Mouse (Mus musculus): ENCODE measurements around the gene Rasgef1b.

Gene Rasgef1b

GRCm38 (mm10) chr5:99252203-99253135, 476.4 kb downstream of the Rasgef1b start:
- DNase-seq (ENCODE audit: low spot score in 2 of 2) = peak; percentile 92 to 97

DNA sequence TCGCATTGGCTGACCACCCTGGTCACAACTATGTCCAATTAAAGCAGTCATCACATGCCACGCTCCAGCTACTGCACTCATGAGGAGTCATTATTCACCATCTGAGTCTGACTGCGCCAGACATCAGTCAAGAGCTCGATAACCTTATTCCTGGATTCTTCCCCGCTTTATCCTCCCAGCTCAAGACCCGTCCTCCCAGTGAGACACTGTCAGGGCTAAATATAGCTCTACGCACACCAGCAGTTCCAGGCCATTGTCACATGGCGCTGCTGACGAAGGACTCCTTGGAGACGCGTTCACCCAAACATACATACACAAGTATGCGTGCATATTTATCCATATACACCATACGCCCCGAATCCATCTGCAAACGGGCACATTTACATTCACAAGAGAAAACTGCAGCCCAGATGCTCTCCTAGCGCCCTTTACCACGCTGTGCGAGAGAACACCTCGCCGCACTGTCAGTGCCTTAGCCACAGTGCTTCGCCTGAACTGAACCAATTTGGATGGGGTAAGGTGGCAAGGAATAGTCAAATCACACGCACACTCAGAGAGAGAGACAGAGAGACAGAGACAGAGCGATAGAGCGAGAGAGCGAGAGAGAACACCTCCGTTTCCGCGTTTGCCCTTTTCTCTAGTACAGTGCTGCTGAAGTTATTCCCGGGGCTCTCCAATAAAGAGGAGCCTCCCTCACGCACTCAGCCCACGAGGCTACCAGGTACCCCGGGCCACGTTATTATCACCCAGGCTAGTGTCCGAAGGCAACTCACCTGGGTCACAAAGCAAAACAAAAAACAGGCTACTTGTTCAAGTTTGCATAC, 477.3 kb downstream of the Rasgef1b start:
- peak; percentile 36 to 50 for DNase-seq (ENCODE audit: low spot score in 2 of 2)

DNA sequence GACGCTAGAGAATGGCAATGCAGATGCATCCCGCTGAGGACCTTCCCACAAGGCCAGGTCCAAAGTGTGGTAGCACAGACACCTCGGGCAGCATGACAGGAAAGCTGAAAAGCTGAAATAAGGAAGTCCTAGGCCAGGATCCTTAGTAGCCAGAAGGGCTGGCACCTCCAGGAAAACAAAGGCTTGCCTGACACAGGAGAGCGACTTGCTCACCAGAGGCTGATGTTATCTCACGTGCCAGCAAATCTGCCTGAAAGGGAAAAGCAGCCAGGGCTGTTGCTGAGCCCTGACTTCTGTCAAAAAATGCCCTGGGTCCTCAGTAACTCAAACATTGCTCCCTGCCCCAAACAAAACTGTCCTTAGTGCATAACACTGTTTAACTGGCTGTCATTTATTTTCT, 478.0 kb downstream of the Rasgef1b start:
- DNase-seq (ENCODE audit: low spot score in 2 of 2) = peak in 1 of 2 experiments; percentile 13

GRCm38 (mm10) chr5:99248501-99248900, 480.4 kb downstream of the Rasgef1b start:
- peak; percentile 88 to 94 for DNase-seq (ENCODE audit: low spot score in 2 of 2)

DNA sequence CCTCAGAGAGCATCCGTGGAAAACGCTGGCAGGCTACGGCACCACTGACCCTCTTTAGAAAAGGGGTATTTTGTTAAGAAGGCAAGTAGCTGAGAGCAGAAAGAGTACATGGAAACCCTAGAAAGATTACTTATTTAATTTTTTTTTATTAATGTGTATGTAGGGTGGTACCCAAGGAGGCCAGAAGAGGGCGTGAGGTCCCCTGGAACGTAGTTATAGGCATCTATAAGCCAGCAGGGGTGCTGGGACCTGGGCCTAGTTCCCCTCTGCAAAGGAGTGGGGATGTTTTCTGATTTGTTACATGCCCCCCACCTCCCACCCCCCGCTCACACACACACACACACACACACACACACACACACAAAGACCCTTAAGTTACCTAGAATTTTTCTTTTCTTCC, 480.9 kb downstream of the Rasgef1b start:
- DNase-seq (ENCODE audit: low spot score in 2 of 2) = no peak

DNA sequence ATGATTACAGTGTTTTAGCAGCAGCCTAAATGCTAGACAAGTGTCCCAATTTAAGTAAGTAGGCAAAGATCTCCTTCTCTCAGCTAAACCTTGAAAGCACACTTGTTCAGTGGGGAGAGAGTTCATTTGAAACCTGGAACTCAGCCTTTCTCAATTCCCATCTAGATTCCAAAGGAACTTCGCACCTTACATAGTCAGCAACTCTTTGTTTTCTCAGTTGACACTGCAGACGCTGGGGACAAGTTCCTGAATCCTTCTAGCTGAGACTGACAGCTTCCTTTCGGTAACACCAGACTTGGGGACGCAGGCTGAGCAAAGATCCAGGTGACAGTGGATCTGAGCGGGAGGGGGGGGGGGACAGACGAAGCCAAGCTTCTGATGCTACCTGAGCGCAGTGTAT, 481.4 kb downstream of the Rasgef1b start:
- DNase-seq (ENCODE audit: low spot score in 2 of 2) = no peak

- DNase-seq (ENCODE audit: low spot score in 2 of 2) = no peak
Measured at GRCm38 (mm10) chr5:99246972-99247371, 481.9 kb downstream of the Rasgef1b start.

- no peak for DNase-seq (ENCODE audit: low spot score in 2 of 2)
Measured at GRCm38 (mm10) chr5:99241988-99242740, 486.7 kb downstream of the Rasgef1b start.

- no peak for DNase-seq (ENCODE audit: low spot score in 2 of 2)
Measured at GRCm38 (mm10) chr5:99240501-99240900, 488.4 kb downstream of the Rasgef1b start.

- no peak for DNase-seq (ENCODE audit: low spot score in 2 of 2)
Measured at GRCm38 (mm10) chr5:99239677-99240076, 489.2 kb downstream of the Rasgef1b start.

GRCm38 (mm10) chr5:99238150-99238549, 490.7 kb downstream of the Rasgef1b start:
- DNase-seq (ENCODE audit: low spot score in 2 of 2) = no peak

GRCm38 (mm10) chr5:99236888-99237752, 491.7 kb downstream of the Rasgef1b start:
- no peak for DNase-seq (ENCODE audit: low spot score in 2 of 2)

GRCm38 (mm10) chr5:99236431-99236830, 492.4 kb downstream of the Rasgef1b start:
- DNase-seq (ENCODE audit: low spot score in 2 of 2) = no peak

GRCm38 (mm10) chr5:99234275-99234674, 494.6 kb downstream of the Rasgef1b start:
- DNase-seq (ENCODE audit: low spot score in 2 of 2) = no peak

- no peak for DNase-seq (ENCODE audit: low spot score in 2 of 2)
Measured at GRCm38 (mm10) chr5:99233176-99233575, 495.7 kb downstream of the Rasgef1b start.

DNA sequence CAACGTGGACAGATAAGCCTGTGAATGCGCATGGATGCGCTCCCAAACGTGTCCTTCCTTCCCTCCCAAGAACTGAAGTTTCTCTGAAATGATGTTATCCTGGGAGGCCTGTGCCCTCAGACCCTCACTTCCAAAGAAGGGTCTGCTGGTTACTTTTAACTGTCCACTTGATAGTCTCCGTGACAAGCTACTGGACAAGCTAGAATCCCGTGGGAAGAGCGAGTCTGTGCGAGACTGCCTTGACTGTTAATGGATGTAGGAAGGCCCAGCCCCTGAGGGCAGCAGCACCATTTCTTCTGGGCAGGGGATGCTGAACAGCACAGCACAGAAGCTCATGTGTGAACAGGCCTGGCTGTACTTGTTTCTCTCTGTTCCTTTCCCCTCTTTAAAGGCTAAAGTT, 496.5 kb downstream of the Rasgef1b start:
- no peak for DNase-seq (ENCODE audit: low spot score in 2 of 2)

DNA sequence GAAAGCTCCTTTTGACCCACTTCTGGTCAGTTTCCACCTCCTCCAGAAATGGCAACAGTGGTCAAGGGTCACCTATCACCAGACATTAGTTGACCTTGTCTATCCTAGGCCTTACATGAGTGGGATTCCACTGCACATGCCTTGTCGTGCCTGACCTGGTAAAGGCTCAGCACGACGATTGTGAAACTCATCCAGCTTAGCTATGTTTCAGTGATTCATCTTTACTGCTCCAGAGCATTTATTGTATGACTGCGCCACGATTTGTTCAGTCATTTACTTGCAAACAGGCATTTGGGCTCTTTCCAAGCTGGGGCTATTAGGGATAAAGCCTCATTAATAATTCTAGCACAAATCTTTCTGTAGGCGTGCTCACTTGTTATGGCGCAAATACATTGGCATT, 498.4 kb downstream of the Rasgef1b start:
- no peak for DNase-seq (ENCODE audit: low spot score in 2 of 2)

- no peak for DNase-seq (ENCODE audit: low spot score in 2 of 2)
Measured at GRCm38 (mm10) chr5:99227361-99227760, 501.5 kb downstream of the Rasgef1b start.

GRCm38 (mm10) chr5:99224571-99225011, 504.3 kb downstream of the Rasgef1b start:
- DNase-seq (ENCODE audit: low spot score in 2 of 2) = no peak

DNA sequence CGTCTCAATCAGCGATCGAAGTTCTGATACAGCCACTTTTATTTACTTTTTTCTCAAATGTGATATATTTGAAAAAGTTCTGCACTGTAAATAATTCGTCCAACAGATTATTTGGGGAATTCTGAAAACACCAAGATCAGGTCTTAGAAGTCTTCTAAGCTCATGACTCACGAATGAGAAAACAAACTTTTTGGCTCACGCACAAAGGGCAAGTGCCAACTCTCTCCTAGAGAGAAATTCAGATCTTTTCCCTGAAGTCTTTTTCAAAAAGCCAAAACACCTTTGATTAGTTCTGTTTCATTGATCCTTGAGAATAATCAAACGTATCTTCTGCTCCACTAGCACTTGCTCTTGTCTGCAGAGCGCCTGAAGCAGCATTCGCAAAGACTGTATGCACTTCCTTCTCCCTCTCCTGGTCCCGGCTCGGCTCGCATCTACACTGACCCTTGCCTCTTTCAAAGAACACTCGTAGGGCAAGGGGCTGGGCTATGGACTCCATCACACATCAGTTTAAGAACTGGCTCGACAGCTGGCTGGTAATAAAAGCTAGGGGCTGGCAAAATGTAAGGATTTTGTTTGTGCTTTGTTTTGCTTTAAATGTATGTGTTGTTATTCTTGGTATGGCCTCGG, 504.9 kb downstream of the Rasgef1b start:
- DNase-seq (ENCODE audit: low spot score in 2 of 2) = no peak

Measured in frontal cortex, postnatal 10 days (tissue).